ENCODE assay signal across 16 mouse cellular contexts in the genomic region with DNA sequence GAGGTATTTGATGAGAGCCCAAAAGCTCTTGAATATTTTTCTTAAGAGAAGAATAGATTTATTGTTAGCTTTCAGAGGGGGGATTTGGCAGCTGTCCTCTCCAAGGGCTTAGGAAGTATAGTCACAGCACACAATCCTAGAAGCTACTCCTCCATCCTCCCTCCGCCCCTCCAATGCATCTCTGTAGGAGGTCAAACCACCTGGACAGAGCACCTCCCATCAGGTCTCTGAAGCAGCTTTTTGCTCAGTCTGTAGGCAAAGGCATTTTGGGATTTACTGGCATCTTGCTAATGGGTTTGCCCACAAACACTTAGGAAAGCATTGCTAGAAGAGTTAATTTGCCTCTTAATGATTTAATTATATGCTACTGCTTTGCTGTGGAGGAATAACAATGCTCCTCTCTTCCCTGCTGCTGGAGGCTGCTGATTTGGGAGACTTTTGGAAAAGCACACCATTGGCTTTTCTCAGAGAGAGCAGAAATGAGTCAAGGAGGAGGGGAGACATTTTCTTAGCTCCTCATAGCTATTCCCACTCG.
"Had no signal": no experiment of that assay in that cellular context is flagged by ENCODE, and none has a peak within 500 bp of the region (broad histone marks: within the 10 kb centered on the region; RNA-seq: fewer than 3 reads in every experiment).

No protein-coding gene starts in this region.

- H3K27me3 ChIP-seq: limb, embryonic 13.5 days had no signal

- H3K4me2 ChIP-seq: limb, embryonic 13.5 days had no signal

- ATAC-seq: lung, postnatal 0 days; midbrain, embryonic 16.5 days had no signal

- DNase-seq: kidney, adult 9 months; kidney, postnatal 36 days; left cerebral cortex, postnatal 4 days; lung, adult 2 months; lung, postnatal 36 days; retina, postnatal 1 day; right cerebral cortex, postnatal 4 days; spleen, adult 18-20 months; thymus, adult 18-20 months; thymus, postnatal 14 days had no signal

- H3K4me3 ChIP-seq: limb, embryonic 13.5 days; midbrain, embryonic 10.5 days had no signal

- H3K36me3 ChIP-seq: limb, embryonic 13.5 days; midbrain, embryonic 10.5 days had no signal

- H3K9ac ChIP-seq: limb, embryonic 13.5 days; liver, embryonic 14.5 days had no signal

- H3K4me1 ChIP-seq: limb, embryonic 13.5 days had no signal

- H3K9me3 ChIP-seq: limb, embryonic 13.5 days; midbrain, embryonic 10.5 days had no signal

- H3K27ac ChIP-seq: kidney, postnatal 0 days; limb, embryonic 13.5 days; liver, embryonic 14.5 days; midbrain, embryonic 10.5 days had no signal
